Mouse (Mus musculus): Measurements from ENCODE around the gene Ttc9b.

- TF ChIP-seq POLR2A (IDR thresholded peaks at IDR 0.05; ENCODE audit: borderline replicate concordance, low read depth, low read length) (no peak), CTCF (IDR thresholded peaks at IDR 0.05; ENCODE audit: low read depth, low read length) (no peak)
These were observed 31.5 kb upstream of the Ttc9b start for GRCm38 (mm10) chr7:27622234-27622633.

Measured in bone marrow macrophage, adult 2 months (primary cell).